Mouse (Mus musculus): ENCODE results near the gene Sema4b. TPM values are rescaled to one million over a fixed set of nuclear protein-coding genes. Genes with fewer than 3 reads are reported as not detected.

Gene Sema4b
- polyA plus RNA-seq, 1 experiment, result 19.0 TPM

GRCm38 (mm10) chr7:80244851-80245250, 58.2 kb downstream of the Sema4b start:
- no peak for DNase-seq
- Histone ChIP-seq H3K4me1 (ENCODE audit: control insufficient read depth, insufficient read depth, low read length) (no peaks in the 10 kb centered on the region), H3K4me3 (replicated peaks; ENCODE audit: extremely low read depth, low read depth, low read length) (no peak overlapping the region)
- TF ChIP-seq POLR2A (IDR thresholded peaks at IDR 0.05; ENCODE audit: borderline replicate concordance, extremely low read depth, low read depth, low read length), result no peak
- no peak for TF ChIP-seq CTCF (IDR thresholded peaks at IDR 0.05; ENCODE audit: insufficient read depth, low read length)
- WGBS, result 87% methylated on average over 4 of the region's 4 CpGs

- Histone ChIP-seq H3K4me3 (replicated peaks; ENCODE audit: extremely low read depth, low read depth, low read length) (peak within 1 kb of the TSS; percentile 69), H3K4me1 (ENCODE audit: control insufficient read depth, insufficient read depth, low read length) (no peaks in the 10 kb centered on the region)
- DNase-seq, result peak; percentile 95
- TF ChIP-seq CTCF (IDR thresholded peaks at IDR 0.05; ENCODE audit: insufficient read depth, low read length) (no peak), POLR2A (IDR thresholded peaks at IDR 0.05; ENCODE audit: borderline replicate concordance, extremely low read depth, low read depth, low read length) (peak; percentile 35; the same call in 1 of the 2 replicates)
- under 1% methylated on average over 48 of the region's 48 CpGs for WGBS
Measured at GRCm38 (mm10) chr7:80246148-80246721, 59.6 kb downstream of the Sema4b start, which contains the start of gene Ttll13. Gene Ttll13 (plus strand): TSS chr7:80246376.

GRCm38 (mm10) chr7:80246859-80247258, 60.2 kb downstream of the Sema4b start:
- no peak for TF ChIP-seq CTCF (IDR thresholded peaks at IDR 0.05; ENCODE audit: insufficient read depth, low read length)
- TF ChIP-seq POLR2A (IDR thresholded peaks at IDR 0.05; ENCODE audit: borderline replicate concordance, extremely low read depth, low read depth, low read length), result no peak
- 26% methylated on average over 7 of the region's 7 CpGs for WGBS
- H3K4me1 ChIP-seq (ENCODE audit: control insufficient read depth, insufficient read depth, low read length), result no peaks in the 10 kb centered on the region
- H3K4me3 ChIP-seq (replicated peaks; ENCODE audit: extremely low read depth, low read depth, low read length), result no peak overlapping the region
- DNase-seq, result no peak

GRCm38 (mm10) chr7:80252437-80252836, 65.8 kb downstream of the Sema4b start:
- WGBS, result 78% methylated on average over 7 of the region's 7 CpGs
- no peak for DNase-seq
- H3K4me3 ChIP-seq (replicated peaks; ENCODE audit: extremely low read depth, low read depth, low read length), result no peak overlapping the region
- no peaks in the 10 kb centered on the region for H3K4me1 ChIP-seq (ENCODE audit: control insufficient read depth, insufficient read depth, low read length)
- no peak for TF ChIP-seq POLR2A (IDR thresholded peaks at IDR 0.05; ENCODE audit: borderline replicate concordance, extremely low read depth, low read depth, low read length)
- no peak for TF ChIP-seq CTCF (IDR thresholded peaks at IDR 0.05; ENCODE audit: insufficient read depth, low read length)

- DNase-seq, result no peak
- Histone ChIP-seq H3K4me1 (ENCODE audit: control insufficient read depth, insufficient read depth, low read length) (no peaks in the 10 kb centered on the region), H3K4me3 (replicated peaks; ENCODE audit: extremely low read depth, low read depth, low read length) (no peak overlapping the region)
- WGBS, result 83% methylated on average over 11 of the region's 11 CpGs
- no peak for TF ChIP-seq CTCF (IDR thresholded peaks at IDR 0.05; ENCODE audit: insufficient read depth, low read length)
- TF ChIP-seq POLR2A (IDR thresholded peaks at IDR 0.05; ENCODE audit: borderline replicate concordance, extremely low read depth, low read depth, low read length), result no peak
Measured at GRCm38 (mm10) chr7:80252886-80253285, 66.2 kb downstream of the Sema4b start.

- WGBS, result 77% methylated on average over 2 of the region's 2 CpGs
- TF ChIP-seq CTCF (IDR thresholded peaks at IDR 0.05; ENCODE audit: insufficient read depth, low read length), result no peak
- no peak for TF ChIP-seq POLR2A (IDR thresholded peaks at IDR 0.05; ENCODE audit: borderline replicate concordance, extremely low read depth, low read depth, low read length)
- Histone ChIP-seq H3K4me1 (ENCODE audit: control insufficient read depth, insufficient read depth, low read length) (no peaks in the 10 kb centered on the region), H3K4me3 (replicated peaks; ENCODE audit: extremely low read depth, low read depth, low read length) (no peak overlapping the region)
- DNase-seq, result no peak
Measured at GRCm38 (mm10) chr7:80255981-80256380, 69.3 kb downstream of the Sema4b start.

- TF ChIP-seq CTCF (IDR thresholded peaks at IDR 0.05; ENCODE audit: insufficient read depth, low read length) (no peak), POLR2A (IDR thresholded peaks at IDR 0.05; ENCODE audit: borderline replicate concordance, extremely low read depth, low read depth, low read length) (no peak)
- peaks cover 5% of the 10 kb centered on the region; the same call in 1 of the 2 replicates for H3K4me1 ChIP-seq (ENCODE audit: control insufficient read depth, insufficient read depth, low read length)
- WGBS, result 71% methylated on average over 2 of the region's 2 CpGs
- no peak overlapping the region for H3K4me3 ChIP-seq (replicated peaks; ENCODE audit: extremely low read depth, low read depth, low read length)
- DNase-seq, result no peak
Measured at GRCm38 (mm10) chr7:80257706-80258105, 71.1 kb downstream of the Sema4b start.

- peak within 1 kb of the TSS; percentile 91 for H3K4me3 ChIP-seq (replicated peaks; ENCODE audit: extremely low read depth, low read depth, low read length)
- DNase-seq, result peak; percentile 81
- TF ChIP-seq CTCF (IDR thresholded peaks at IDR 0.05; ENCODE audit: insufficient read depth, low read length) (no peak), POLR2A (IDR thresholded peaks at IDR 0.05; ENCODE audit: borderline replicate concordance, extremely low read depth, low read depth, low read length) (peak; percentile 94)
- H3K4me1 ChIP-seq (ENCODE audit: control insufficient read depth, insufficient read depth, low read length), result peaks cover 5% of the 10 kb centered on the region; the same call in 1 of the 2 replicates
- WGBS, result 26% methylated on average over 40 of the region's 40 CpGs
Measured at GRCm38 (mm10) chr7:80260625-80261371, 74.2 kb downstream of the Sema4b start, which contains the start of gene Ngrn. Gene Ngrn (plus strand): TSS chr7:80261215.

GRCm38 (mm10) chr7:80261372-80261990, 74.8 kb downstream of the Sema4b start:
- no peak for DNase-seq
- no peak for TF ChIP-seq POLR2A (IDR thresholded peaks at IDR 0.05; ENCODE audit: borderline replicate concordance, extremely low read depth, low read depth, low read length)
- TF ChIP-seq CTCF (IDR thresholded peaks at IDR 0.05; ENCODE audit: insufficient read depth, low read length), result no peak
- Histone ChIP-seq H3K4me3 (replicated peaks; ENCODE audit: extremely low read depth, low read depth, low read length) (peak overlapping the region; percentile 91), H3K4me1 (ENCODE audit: control insufficient read depth, insufficient read depth, low read length) (peaks cover 5% of the 10 kb centered on the region; the same call in 1 of the 2 replicates)
- under 1% methylated on average over 32 of the region's 32 CpGs for WGBS
